Mouse (Mus musculus) embryo, embryonic 9.5 days (tissue): ENCODE data around the gene Phospho1.

Experiments used
- DNase-seq: peaks from one replicate; pipeline ENCODE4 v3.0.0-alpha.2; 2017; ENCODE audit errors: extremely low spot score

The Phospho1 gene

GRCm38 (mm10) chr11:95834143-95834667 lies 9.9 kb downstream of the Phospho1 start:
- DNase-seq = no peak

GRCm38 (mm10) chr11:95834742-95835710 lies 10.7 kb downstream of the Phospho1 start:
- DNase-seq = no peak

- DNase-seq = no peak
Observed at GRCm38 (mm10) chr11:95835832-95836231, 11.5 kb downstream of the Phospho1 start.

GRCm38 (mm10) chr11:95836433-95836832 lies 12.1 kb downstream of the Phospho1 start:
- no peak for DNase-seq

GRCm38 (mm10) chr11:95837059-95837458 lies 12.8 kb downstream of the Phospho1 start, which contains the start of gene Gngt2:
Gene Gngt2 (plus strand): TSS chr11:95837216.
- DNase-seq = no peak

- no peak for DNase-seq
Observed at GRCm38 (mm10) chr11:95838598-95838997, 14.3 kb downstream of the Phospho1 start.

GRCm38 (mm10) chr11:95838999-95839868 lies 14.9 kb downstream of the Phospho1 start:
- DNase-seq = no peak

GRCm38 (mm10) chr11:95840694-95841497 lies 16.6 kb downstream of the Phospho1 start:
- DNase-seq = no peak

GRCm38 (mm10) chr11:95841498-95841830 lies 17.2 kb downstream of the Phospho1 start:
- no peak for DNase-seq

- DNase-seq = no peak
Observed at GRCm38 (mm10) chr11:95842074-95842681, 17.9 kb downstream of the Phospho1 start, which contains the start of gene Abi3. Gene Abi3 (minus strand): TSS chr11:95842476.

GRCm38 (mm10) chr11:95842953-95843352 lies 18.7 kb downstream of the Phospho1 start:
- DNase-seq = no peak

- DNase-seq = no peak
Observed at GRCm38 (mm10) chr11:95843421-95843950, 19.2 kb downstream of the Phospho1 start.

GRCm38 (mm10) chr11:95844935-95845334 lies 20.6 kb downstream of the Phospho1 start:
- DNase-seq = no peak

GRCm38 (mm10) chr11:95850898-95851297 lies 26.6 kb downstream of the Phospho1 start:
- no peak for DNase-seq

- DNase-seq = no peak
Observed at GRCm38 (mm10) chr11:95853684-95854083, 29.4 kb downstream of the Phospho1 start.

GRCm38 (mm10) chr11:95857306-95857705 lies 33.0 kb downstream of the Phospho1 start:
- DNase-seq = no peak

- DNase-seq = no peak
Observed at GRCm38 (mm10) chr11:95857716-95858527, 33.6 kb downstream of the Phospho1 start.

- peak; percentile 97 for DNase-seq
Observed at GRCm38 (mm10) chr11:95858528-95859467, 34.5 kb downstream of the Phospho1 start.

- no peak for DNase-seq
Observed at GRCm38 (mm10) chr11:95859468-95859855, 35.2 kb downstream of the Phospho1 start.
